Mouse (Mus musculus) E14TG2a.4 (cell line): ENCODE data around the gene Slc27a1.

Experiments used
- CTCF ChIP-seq: conservative IDR thresholded peaks from 2 replicates; pipeline ENCODE4 v1.5.1; 2014; ENCODE audit warnings: low read length
- NANOG ChIP-seq: IDR thresholded peaks from 2 replicates; pipeline ENCODE4 v1.6.1; 2014; ENCODE audit warnings: borderline replicate concordance, low read length, mixed read lengths

GRCm38 (mm10) chr8:71566501-71566900 lies 2.2 kb upstream of the Slc27a1 start, which contains the start of gene Nxnl1:
- TF ChIP-seq CTCF (no peak), NANOG (no peak)
